Mouse (Mus musculus): ENCODE data around the gene Fam241b.

DNA sequence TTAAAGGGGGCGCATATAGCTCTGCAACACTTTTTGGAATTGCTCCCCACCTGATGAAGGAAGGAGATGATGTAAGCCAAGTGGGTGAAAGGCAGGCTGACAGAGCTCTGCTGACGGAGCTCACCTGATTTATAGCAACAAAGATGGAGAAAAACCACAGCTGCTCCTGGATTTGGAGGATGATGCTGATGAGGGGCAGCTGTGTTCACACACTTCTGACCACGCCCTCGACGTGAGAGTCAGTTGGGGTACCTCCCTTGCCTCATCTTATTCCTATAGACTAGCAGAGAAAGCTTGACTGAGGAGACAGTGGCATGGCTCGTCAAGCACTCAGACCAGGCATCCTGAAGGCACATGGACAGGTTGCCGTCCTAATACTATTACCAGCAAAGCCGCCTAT is at the start of gene Fam241b:
- TF ChIP-seq CTCF (conservative IDR thresholded peaks at IDR 0.05; ENCODE audit: low read length) = no peak
- no peak for TF ChIP-seq NANOG (IDR thresholded peaks at IDR 0.05; ENCODE audit: borderline replicate concordance, low read length)

All from E14TG2a.4 (cell line).